Mouse (Mus musculus) heart, postnatal 4 days (tissue): ENCODE measurements around the gene Atf1. TPM values are rescaled to one million over a fixed set of nuclear protein-coding genes. Genes with fewer than 3 reads are reported as not detected.
"Not testable (repeated sequence)": the region's sequence is repeated elsewhere in the genome, so short reads cannot be mapped to it uniquely, and the experiment has no call there.

Source experiments
- DNase-seq: peaks from one replicate; pipeline ENCODE4 v3.0.0; 2021
- total RNA-seq, 2 experiments: library from RNA; stranded (reverse); gene quantifications; 2 replicates each; pipeline ENCODE4 v1.2.3; 2021

Gene Atf1
- total RNA-seq, 2 experiments from 2014 or later, result 54.8 to 57.7 TPM

DNA sequence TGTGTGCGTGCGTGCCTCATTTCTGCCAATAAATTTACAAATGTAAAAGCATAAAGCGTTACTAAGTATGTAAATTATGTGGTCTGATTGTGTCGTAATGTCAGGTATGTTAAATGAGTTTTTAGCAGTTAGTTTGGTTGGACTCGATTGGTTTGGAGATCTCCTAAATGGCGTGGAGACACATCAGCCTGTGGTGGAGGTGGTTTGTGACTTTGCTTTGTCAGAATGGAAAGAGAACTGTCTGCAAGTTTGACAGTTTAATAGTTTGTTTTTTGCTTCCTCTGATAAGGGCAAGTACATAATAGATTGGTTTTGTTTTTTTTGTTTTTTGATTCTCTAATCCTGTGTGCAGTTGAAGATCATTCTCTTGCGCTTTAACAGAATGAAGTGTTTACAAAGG is 32.7 kb downstream of the Atf1 start:
- DNase-seq, result not testable (repeated sequence)

DNA sequence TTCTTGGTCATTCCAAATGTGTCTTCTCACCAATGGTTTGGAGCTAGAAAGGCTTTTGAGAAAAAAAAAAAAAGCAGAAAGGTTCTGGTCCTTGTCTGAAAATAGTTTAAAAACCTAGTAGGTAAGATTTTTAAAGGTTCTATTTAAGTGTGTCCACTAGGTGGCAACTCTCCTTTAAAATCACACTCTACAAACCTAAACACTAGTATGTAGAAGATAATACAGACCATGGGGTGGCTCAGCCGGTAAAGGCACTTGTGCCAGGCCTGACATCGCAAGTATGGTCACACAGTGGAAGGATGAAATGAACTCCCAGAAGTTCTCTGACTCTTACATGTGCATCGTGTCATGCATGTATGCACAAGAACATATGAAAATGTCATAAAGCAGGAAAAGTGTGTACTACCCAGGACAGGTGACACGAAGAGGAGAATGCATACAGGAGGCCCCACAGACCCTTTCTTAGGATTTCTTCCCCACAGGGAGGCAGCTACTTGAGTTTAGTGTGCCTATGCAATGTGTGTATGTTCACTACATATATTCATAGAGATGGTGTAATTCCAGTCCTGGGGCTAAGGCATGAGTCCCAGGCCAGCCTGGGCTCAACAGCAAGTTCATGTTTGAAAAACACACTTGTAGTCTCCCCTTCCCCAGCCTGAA is 35.8 kb downstream of the Atf1 start:
- DNase-seq, result no peak

DNA sequence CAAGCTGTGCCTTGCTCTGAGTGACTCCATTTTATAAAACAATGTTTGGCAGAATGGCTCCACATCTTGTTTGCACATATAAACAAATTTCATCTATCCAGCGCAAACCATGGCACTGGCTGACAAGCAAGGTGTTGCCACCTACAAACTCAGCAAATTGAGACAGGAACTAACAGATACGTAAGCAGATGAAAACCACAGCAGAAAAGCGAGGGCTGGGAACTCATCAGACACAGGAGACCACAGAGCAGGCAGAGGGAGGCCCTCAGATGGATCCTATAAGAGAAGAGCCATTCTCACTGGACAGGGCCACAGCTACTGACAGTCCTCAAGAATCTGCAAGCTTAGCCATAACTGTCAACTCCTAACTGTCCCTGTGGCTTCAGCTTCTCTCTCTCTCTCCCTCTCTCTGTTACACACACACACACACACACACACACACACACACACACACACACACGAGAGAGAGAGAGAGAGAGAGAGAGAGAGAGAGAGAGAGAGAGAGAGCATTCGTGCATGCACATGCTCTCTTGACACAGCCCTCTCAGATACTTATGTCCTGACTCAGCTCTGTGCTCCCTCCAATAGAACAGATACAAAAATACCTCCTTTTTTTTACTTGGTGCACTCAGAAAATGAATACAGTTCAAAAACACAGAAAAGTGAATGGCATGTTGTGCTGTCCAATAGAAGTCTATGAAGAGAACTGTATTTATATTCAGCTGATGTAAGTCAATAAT is 38.1 kb downstream of the Atf1 start:
- no peak for DNase-seq

DNA sequence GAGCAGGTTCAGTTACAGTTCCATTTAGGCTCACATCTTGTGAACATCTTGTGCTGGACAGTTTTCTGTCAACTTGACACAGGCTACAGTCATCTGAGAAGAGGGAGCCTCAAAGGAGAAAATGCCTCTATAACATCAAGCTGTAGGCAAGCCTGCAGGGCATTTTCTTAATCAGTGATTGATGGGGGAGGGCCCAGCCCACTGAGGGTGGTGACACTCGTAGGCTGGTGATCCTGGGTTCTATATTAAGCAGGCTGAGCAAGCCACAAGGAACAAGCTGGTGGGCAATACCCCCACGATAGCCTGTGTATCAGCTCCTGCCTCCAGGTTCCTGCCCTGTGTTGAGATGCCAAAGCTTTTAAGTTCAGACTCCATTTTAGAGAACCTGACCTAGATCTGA is 41.3 kb downstream of the Atf1 start:
- DNase-seq, result no peak

DNA sequence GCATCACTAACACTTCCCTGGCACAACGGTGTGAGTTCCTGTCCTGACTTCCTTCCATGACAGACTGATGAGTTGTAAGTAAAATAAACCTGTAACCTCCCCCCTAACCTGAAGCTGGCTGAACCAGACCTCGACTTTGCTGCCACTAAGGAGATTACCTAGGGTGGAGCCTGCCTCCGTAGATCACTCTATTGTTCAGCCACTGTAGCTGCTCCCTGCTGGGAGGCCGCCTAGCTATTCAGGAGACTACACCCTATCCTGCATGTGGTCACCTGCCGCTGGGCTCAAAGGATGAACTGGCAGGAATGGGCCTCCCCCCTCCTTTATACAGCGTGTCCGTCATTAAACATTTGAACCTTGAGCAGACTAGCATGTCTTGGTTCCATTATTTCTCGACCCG is 42.2 kb downstream of the Atf1 start:
- no peak for DNase-seq

DNA sequence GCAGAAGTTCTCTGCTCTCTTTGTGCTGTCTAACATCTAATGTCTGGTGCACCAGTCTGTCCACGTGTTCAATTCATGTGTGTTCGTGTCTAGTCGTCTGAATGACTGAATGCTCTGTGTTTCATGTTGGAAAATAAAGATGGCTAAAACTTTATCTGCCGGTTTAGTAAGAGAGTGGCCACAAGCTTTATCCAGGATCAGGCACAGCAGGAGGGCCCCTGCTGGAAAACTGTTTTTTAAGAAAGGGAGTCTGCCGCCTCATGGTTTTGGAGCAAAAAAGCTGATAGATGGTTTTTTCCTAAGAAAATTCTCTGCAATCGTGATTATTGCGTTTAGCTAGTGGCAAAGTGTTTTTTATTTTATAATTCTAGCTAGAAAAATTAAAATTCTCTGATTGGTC is 43.0 kb downstream of the Atf1 start:
- not testable (repeated sequence) for DNase-seq

DNA sequence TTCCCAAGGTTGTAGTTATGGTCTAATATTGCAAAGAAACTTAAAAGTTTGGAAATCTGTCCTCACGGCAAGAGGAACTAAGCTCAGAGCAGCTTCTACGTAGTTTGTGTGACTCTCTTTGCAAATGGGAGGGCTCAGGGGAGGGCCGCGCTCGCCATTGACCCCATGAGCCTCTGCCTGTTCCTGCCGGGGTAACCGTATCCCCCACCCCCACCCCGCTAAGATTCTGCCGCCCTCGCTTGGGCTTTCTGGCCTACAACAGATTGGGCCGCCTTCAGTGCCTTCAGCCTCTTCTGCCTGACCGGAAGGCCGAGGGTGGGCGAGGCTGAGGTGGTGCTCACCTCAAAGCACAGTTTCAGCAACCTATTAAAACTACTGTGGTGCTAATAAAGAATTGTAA is 43.8 kb downstream of the Atf1 start:
- DNase-seq, result no peak

DNA sequence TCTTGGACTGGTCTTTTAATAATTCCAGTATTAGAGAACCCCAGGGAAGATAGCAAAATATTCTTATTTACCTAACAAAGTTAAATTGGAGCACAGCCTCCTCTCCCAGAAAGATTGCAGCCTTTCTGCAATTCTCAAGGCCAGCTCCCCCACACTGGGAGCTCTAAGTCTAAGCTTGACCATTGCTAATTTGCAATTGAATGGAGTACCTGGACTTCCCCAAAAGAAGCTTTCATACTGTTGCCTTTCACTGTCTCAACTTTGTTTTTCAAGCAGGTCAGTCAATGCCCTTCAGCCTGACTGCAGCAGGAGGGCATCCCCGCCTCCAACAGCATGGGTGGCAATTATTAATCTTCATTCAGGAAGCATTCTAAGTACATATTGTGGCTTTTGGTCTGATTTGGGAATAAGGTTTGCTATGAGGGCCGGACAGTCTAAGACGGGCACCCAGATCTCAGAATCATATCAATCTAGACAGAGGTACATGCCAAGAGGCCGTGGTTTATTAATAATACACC is 46.2 kb downstream of the Atf1 start:
- DNase-seq, result not testable (repeated sequence)

DNA sequence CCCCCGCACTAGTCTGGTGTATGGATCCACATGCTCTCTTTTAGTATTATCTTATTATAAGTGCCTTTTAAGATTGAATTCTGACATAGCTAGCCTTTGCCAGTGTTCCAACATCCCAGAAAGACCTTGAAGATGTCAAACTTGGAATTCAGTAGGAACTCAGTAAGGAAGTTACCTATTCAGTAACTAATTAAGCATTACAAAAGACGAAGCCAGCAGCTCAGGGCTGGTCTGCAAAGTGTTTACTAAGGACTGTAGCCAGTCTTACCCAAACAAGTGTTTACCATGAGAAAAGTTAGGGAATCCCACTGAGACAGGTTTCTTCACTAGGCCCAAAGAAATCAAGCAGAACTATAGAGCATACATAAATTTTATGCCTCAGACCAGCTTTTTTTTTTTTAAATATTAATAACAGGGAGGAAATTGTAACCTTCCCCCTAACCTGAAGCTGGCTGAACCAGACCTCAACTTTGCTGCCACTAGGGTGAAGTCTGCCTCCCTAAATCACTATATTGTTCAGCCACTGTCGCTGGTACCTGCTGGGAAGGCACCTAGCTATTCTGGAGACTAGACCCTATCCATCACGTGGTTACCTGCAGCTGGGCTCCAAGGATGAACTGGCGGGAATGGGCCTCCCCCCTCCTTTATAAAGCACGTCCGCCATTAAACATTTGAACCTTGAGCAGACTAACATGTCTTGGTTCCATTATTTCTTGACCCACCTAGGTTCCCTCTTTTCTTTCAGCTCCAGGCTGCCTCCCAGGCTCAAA is 47.4 kb downstream of the Atf1 start:
- no peak for DNase-seq

DNA sequence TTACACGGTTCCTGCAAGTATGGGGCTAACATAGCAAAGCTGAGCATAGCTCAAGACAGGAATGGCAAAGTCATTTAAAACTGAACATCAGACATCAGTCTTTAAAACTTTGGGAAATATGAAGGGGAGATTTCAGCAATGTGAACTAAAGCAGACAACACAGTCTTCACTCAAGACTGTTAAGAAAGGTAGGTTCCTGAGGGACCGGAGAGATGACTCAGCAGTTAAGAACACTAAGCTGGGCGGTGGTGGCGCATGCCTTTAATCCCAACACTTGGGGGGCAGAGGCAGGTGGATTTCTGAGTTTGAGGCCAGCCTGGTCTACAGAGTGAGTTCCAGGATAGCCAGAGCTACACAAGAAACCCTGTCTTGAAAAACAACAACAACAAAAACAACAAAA is 48.8 kb downstream of the Atf1 start:
- DNase-seq, result no peak

DNA sequence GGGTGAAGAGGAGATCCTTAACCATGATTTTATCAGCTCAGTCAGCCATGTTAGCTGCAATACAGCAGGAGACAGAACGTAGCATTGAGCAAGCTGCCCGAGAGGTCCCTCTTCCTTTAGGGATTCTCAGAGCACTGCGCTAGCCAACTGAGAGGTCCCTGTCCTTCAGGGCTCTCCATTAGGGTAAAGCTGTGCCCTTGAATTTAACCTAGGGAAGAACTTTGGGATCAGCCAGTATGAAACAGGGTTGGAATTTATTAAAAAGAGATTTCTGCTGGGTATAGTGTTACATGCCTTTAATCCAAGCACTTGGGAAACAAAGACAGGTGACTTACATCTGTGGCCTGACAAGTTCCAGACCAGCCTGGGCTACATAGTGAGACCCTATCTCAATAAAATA is 50.0 kb downstream of the Atf1 start:
- no peak for DNase-seq

DNA sequence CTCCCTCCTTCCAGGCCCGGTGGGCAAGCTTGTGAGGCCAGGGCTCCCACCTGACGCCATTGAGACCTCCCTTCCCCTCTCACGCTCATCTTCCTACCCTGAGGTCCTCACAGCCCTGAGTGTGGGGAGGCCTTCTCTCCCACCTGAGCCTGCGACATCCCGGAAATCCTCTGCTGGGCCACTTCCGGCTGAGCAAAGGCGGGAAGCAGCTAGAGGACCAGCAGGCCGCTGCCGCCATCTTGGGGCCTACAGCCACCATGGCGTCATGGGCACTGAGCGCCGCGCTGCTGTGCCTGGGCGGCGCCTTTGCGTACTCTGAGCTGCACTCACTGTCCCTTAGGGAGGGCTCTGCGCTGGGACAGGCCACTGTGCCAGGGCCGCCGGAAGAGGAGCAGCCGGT is 53.0 kb downstream of the Atf1 start, which contains the start of gene Tmprss12:
Gene Tmprss12, plus strand, starts transcription at position 212 of the 400 bp plus-strand sequence.
- no peak for DNase-seq

DNA sequence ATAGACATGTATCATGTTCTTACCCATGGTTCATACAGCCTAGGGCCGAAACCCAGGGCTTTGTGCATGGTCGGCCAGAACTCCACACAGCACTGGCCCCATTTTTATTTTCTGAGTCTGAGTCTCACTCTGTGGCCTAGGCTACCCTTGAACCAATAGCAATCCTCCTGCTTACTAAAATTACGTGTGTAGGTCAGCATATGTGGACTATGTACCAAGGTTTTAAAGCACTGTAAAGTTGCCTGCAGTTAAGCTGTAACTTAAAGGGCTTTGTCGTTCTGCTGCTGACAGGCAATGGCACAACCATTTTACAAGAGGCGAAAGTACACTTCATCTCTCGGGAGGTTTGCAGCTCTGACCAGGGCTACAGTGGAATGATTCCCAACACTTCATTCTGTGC is 61.4 kb downstream of the Atf1 start:
- DNase-seq, result no peak

DNA sequence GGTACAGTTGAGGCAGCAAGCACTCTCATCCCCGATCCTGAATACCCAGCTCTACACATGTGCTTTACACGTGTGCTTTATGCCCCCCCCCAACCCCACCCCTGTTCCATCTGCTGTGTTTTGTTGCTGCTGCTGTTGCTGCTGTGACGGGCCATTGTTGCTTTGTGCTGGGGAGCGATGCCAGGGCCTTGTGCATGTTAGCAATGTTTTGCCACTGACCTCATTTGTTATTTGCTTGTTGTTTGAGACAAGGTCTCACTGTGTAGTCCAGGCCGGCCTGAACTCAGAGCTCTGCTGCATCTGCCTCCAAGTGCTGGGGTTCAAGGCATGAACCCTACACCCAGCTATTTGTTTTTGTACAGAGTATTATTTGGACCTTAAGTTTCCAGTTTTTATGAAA is 63.2 kb downstream of the Atf1 start:
- no peak for DNase-seq

DNA sequence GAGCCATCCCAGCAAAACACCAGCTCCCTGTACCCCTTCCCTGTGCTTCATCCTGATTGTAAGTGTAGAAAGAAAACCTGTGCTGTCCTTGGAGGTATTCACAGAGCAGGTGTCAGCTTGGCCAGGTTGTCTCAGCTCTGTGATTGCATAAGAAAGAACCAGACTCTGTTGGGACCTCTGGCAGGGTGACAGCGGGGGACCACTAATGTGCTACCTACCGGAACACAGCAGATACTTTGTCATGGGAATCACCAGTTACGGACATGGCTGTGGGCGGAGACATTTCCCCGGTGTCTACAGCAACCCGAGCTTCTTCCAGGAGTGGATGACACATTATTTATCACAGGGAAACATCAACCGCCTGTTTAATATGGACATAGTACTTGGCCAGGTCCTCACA is 64.7 kb downstream of the Atf1 start:
- no peak for DNase-seq

DNA sequence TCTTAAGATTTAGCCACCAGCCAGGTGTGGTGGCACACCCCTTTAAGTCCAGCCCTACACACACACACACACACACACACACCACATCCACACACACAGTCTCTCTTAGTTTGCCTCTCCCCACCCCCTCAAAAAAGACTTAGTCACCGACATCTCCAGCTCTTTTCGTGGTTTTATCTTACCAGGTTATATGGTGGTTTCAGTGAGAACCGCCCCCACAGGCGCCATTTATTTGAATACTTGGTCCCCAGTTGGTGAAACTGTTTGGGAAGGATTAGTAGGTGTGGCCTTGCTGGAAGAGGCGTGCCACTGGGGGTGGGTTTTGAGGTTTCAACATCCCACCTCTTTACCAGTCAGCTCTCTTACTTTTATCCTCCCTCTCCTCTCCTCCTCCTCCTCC is 70.2 kb downstream of the Atf1 start:
- no peak for DNase-seq

DNA sequence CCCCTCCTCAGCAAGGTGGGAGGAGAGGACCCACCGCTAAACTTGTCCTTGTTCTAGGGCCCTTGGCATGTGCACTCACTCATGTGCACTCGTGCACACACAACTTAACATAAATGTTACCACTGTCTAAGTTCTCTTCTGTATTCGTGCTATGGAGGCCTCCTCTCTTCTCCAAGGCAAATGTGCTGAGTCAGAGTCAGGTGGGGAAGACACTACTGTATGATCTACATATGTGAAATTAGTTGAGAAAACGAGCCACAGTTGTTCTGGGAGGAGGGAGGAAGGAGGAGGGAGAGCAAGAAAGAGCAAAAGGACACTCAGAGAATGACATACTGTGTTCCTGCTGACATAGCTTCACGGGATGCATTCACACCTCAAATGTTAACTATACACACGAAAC is 72.9 kb downstream of the Atf1 start:
- DNase-seq, result no peak

DNA sequence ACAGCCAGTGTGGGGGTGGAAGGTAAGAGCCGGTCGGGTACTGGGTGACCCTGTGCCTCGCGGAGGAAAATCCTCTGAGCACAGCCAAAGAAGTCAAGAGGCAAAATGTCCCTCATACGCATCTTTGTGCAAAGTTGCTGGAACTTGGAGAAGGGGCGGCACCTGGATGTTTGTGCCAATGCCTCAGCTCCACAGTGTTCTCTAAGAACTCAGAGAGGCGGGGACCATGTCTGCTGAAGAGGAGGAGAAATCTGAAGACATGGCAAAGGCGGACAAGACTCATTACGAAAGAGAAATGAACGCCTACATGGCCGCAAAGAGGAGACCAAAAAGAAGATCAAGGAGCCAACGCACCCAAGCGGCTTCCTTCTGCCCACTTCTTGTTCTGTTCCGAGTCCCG is 73.9 kb downstream of the Atf1 start:
- no peak for DNase-seq

DNA sequence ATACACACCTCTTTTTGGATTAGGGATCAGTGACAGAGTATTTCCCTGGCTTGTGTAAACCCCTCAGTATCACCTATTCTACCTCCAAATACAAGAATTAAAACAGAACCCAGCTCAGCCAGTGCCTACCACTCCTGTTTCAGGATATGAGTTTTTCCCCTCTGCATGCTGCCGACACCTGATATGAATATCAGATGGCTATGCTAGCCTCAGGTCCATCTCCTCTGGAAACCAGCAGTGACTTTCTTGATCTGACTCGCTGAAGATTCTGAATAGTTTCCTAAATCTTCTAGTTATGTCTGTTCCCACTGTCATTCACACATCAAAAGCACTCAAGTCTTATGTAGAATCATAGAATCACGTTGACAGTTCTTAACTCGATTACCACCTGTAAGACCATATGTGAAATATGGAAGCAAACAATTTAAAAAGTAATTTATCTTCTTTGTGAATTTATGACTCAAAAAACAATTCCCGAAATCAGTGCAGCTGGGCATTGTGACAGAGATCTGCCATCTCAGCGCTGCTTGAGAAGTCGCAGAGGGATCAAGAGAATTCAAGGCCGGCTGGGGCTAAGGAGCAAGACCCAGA is 75.9 kb downstream of the Atf1 start:
- DNase-seq, result no peak

DNA sequence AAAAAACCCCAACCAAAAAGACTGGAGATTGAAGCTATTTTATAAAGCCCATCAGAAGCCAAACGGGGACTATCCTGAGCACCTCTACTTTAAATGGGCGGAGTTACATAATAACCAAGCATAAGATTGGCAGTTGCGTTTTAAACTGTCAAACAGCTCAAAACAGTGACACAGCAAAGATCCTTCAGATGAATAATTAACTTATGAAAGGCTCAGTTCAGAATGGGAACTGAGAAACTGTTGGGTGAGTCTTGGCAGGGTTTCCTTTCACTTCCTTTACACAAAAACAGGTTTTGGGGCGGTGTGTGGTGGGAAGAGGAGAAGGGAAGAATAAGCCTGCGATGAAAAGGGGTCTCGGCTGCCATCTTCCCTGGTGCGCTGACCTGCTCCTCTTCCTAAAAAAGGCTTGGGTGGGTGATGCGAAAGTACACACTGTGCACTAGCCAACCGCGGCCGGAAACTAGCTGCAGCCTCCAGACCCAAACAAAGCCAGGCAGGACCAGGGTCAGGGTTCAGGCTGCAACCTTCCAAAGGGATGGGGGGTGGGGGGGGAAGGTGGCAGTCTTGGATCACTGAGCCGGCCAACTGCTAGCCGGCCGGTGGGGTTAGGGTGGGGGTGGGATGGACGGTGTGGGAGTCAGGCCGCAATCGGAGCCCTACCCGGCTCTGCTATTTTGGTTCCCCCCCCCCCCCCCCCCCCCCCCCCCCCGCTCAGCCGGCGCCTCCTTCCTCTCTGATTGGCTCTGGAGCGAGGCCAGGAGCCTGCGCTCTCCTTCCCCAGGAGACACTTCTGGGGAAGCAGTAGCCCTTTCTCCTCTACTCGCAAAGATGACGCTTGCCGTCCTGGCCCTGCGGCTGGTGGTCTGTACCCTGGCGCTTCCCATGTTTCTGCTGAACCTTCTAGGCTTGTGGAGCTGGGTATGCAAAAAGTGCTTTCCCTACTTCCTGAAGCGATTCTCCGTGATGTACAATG is 76.7 kb downstream of the Atf1 start, which contains the start of gene Mettl7a1:
Gene Mettl7a1, plus strand, starts transcription at position 122 of the 973 bp plus-strand sequence.
- peak; percentile 87 for DNase-seq

DNA sequence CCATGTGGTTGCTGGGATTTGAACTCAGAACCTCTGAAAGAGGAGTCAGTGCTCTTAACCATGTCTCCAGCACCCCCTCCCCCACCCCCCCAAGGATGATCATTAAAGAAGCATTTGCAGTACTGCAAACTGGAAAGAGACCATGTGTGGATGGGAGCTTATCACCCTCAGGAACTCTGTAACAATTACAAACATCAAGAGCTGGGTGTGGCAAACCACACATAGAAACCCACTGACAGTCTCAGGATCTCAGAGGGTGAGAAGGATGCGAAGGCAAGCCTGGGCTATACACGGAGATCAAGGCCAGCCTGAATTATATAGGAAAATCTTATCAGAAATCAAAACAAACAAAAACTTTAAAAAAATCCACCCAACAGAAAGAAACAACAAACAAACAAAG is 78.6 kb downstream of the Atf1 start:
- DNase-seq, result no peak
